Mouse (Mus musculus): Measurements from ENCODE around the gene Rnf126.

GRCm38 (mm10) chr10:79756660-79757059 is 10.1 kb downstream of the Rnf126 start:
- TF ChIP-seq ZNF384 (IDR thresholded peaks at IDR 0.05; ENCODE audit: low read depth, low read length) (no peak), MAFK (IDR thresholded peaks at IDR 0.05; ENCODE audit: insufficient read depth, low read depth, low read length) (no peak)

All from ES-E14 (cell line).